Mouse (Mus musculus) left cerebral cortex, adult 2 months (tissue): Measurements from ENCODE around the gene Zc3hc1. TPM values are rescaled to one million over a fixed set of nuclear protein-coding genes. Genes with fewer than 3 reads are reported as not detected.
"Not testable (repeated sequence)": the region's sequence is repeated elsewhere in the genome, so short reads cannot be mapped to it uniquely, and the experiment has no call there.

Source experiments
- DNase-seq, 2 experiments: peaks; one replicate each; pipeline ENCODE4 v3.0.0; 2021 to 2022; ENCODE audit warnings: low spot score in 2 of 2, mixed read lengths in 1 of 2; ENCODE audit errors: extremely low spot score in 1 of 2
- H3K27ac ChIP-seq: fragments of 200-600 bp; 2 replicates; pipeline ENCODE4 v1.8.1; 2022
- H3K4me3 ChIP-seq: fragments of 200-600 bp; 2 replicates; pipeline ENCODE4 v1.8.1; 2022
- CTCF ChIP-seq: fragments of 200-600 bp; IDR thresholded peaks from 2 replicates; pipeline ENCODE4 v1.8.1; 2022; ENCODE audit warnings: antibody characterized with exemption, mild to moderate bottlenecking, moderate library complexity
- intact Hi-C: fragments of 180-260 bp; cut with DNase I; formaldehyde crosslinking; loops from one replicate; pipeline ENCODE4 v1.15.1; 2025
- total RNA-seq, 2 experiments: library from RNA; stranded (reverse); gene quantifications; 2 replicates each; pipeline ENCODE4 v1.2.3; 2021

The Zc3hc1 gene
- total RNA-seq, 2 experiments from 2014 or later = 23.6 to 28.7 TPM

GRCm38 (mm10) chr6:30403465-30403864, 12.6 kb upstream of the Zc3hc1 start:
- peak; percentile 99 for TF ChIP-seq CTCF
- H3K27ac ChIP-seq = peak overlapping the region; percentile 76
- peak overlapping the region; percentile 88 for H3K4me3 ChIP-seq
- intact Hi-C loops = loop anchor here (1.0 to 5.0 kb wide), 7 partner anchors 104 to 635 kb away; partner anchors contain the start of genes Copg2, Ssmem1 and Tmem209
- DNase-seq = peak; percentile 53 to 67

GRCm38 (mm10) chr6:30402091-30402491, 11.3 kb upstream of the Zc3hc1 start:
- no peak for DNase-seq
- H3K4me3 ChIP-seq = peak overlapping the region; percentile 88
- intact Hi-C loops = loop anchor here (2.0 to 5.0 kb wide), 5 partner anchors 105 to 637 kb away; partner anchors contain the start of genes Copg2, Ssmem1 and Tmem209
- H3K27ac ChIP-seq = peak overlapping the region; percentile 89
- TF ChIP-seq CTCF = no peak

- peak; percentile 99 to 100 for DNase-seq
- H3K27ac ChIP-seq = peak within 1 kb of the TSS; percentile 91
- TF ChIP-seq CTCF = no peak
- peak within 1 kb of the TSS; percentile 88 for H3K4me3 ChIP-seq
- intact Hi-C loops = loop anchor here (2.0 to 5.0 kb wide), 5 partner anchors 106 to 637 kb away; partner anchors contain the start of genes Copg2, Ssmem1 and Tmem209
These were observed 10.6 kb upstream of the Zc3hc1 start, which contains the start of gene Klhdc10 for GRCm38 (mm10) chr6:30401308-30402015. TSS of gene Klhdc10 (plus strand) at chr6:30401868.

- intact Hi-C loops = loop anchor here (5.0 kb wide), 4 partner anchors 107 to 497 kb away; partner anchors contain the start of genes Copg2, Ssmem1 and Tmem209
- H3K27ac ChIP-seq = peak overlapping the region; percentile 91
- peak overlapping the region; percentile 88 for H3K4me3 ChIP-seq
- no peak for TF ChIP-seq CTCF
- DNase-seq = no peak
These were observed 9.9 kb upstream of the Zc3hc1 start for GRCm38 (mm10) chr6:30400716-30401115.

GRCm38 (mm10) chr6:30400146-30400545, 9.3 kb upstream of the Zc3hc1 start:
- DNase-seq = no peak
- no peak overlapping the region for H3K4me3 ChIP-seq
- TF ChIP-seq CTCF = no peak
- intact Hi-C loops = loop anchor here (5.0 kb wide), 4 partner anchors 107 to 497 kb away; partner anchors contain the start of genes Copg2, Ssmem1 and Tmem209
- H3K27ac ChIP-seq = peak overlapping the region; percentile 91; the same call in 1 of the 2 replicates

- TF ChIP-seq CTCF = no peak
- intact Hi-C loops = no loop called here
- DNase-seq = no peak
- H3K27ac ChIP-seq = no peak overlapping the region
- no peak overlapping the region for H3K4me3 ChIP-seq
These were observed 1.2 kb upstream of the Zc3hc1 start for GRCm38 (mm10) chr6:30391996-30392395.

- intact Hi-C loops, DNase-seq, H3K27ac ChIP-seq: not testable (repeated sequence)
- peak overlapping the region; percentile 74 for H3K4me3 ChIP-seq
These were observed 557 bp downstream of the Zc3hc1 start for GRCm38 (mm10) chr6:30390271-30390670.

GRCm38 (mm10) chr6:30381116-30381515, 9.7 kb downstream of the Zc3hc1 start:
- peak; percentile 17 for TF ChIP-seq CTCF
- Histone ChIP-seq H3K27ac (no peak overlapping the region), H3K4me3 (no peak overlapping the region)
- intact Hi-C loops = no loop called here
- no peak for DNase-seq

- no peak overlapping the region for H3K27ac ChIP-seq
- no peak for TF ChIP-seq CTCF
- no peak for DNase-seq
- intact Hi-C loops = no loop called here
- no peak overlapping the region for H3K4me3 ChIP-seq
These were observed 15.0 kb downstream of the Zc3hc1 start for GRCm38 (mm10) chr6:30375791-30376190.

GRCm38 (mm10) chr6:30374731-30375510, 15.9 kb downstream of the Zc3hc1 start:
- intact Hi-C loops = no loop called here
- no peak for DNase-seq
- TF ChIP-seq CTCF = no peak
- Histone ChIP-seq H3K4me3 (no peak overlapping the region), H3K27ac (no peak overlapping the region)

- intact Hi-C loops = no loop called here
These were observed 18.0 kb downstream of the Zc3hc1 start for GRCm38 (mm10) chr6:30372627-30373369.

More at GRCm38 (mm10) chr6:30372627-30373369, 18.0 kb downstream of the Zc3hc1 start:
- DNase-seq = no peak
- Histone ChIP-seq H3K27ac (0 out of 2 replicates have a peak overlapping the region, but pooled peaks have one; percentile 15), H3K4me3 (no peak overlapping the region)
- TF ChIP-seq CTCF = no peak
